Mouse (Mus musculus) urinary bladder, postnatal 25 days (tissue): ENCODE measurements around the gene Kcnk10.
"Not testable (repeated sequence)": the region's sequence is repeated elsewhere in the genome, so short reads cannot be mapped to it uniquely, and the experiment has no call there.

Source experiments
- DNase-seq: peaks from one replicate; pipeline ENCODE4 v3.0.0; 2022; ENCODE audit warnings: low spot score

Gene Kcnk10

DNA sequence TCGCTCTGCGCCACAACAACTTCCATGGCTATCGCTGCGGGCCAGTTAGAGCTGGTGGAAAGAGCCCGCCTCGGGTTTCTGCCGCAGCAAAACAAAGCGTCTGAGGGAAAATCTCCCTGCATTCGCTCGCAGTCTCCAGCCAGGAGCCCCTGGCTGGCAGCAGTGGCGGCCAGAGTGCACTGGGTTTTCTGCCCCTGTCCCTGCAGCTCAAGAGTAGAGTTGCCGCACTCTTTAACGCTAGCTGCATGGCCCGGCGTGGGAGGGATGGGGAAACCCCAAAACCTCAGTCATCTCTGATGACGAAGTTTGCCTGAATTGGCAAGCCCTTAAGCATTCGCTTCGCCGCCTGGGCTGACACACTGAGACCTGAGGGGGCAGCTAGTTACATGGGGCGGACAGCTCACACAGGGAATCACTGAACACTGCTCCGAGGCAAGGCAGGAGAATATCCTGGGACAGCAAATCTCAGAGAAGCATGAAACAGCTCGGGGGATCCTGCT is at the start of gene Kcnk10:
Gene Kcnk10, minus strand, starts transcription at position 450 of the 500 bp plus-strand sequence.
- DNase-seq: no peak

DNA sequence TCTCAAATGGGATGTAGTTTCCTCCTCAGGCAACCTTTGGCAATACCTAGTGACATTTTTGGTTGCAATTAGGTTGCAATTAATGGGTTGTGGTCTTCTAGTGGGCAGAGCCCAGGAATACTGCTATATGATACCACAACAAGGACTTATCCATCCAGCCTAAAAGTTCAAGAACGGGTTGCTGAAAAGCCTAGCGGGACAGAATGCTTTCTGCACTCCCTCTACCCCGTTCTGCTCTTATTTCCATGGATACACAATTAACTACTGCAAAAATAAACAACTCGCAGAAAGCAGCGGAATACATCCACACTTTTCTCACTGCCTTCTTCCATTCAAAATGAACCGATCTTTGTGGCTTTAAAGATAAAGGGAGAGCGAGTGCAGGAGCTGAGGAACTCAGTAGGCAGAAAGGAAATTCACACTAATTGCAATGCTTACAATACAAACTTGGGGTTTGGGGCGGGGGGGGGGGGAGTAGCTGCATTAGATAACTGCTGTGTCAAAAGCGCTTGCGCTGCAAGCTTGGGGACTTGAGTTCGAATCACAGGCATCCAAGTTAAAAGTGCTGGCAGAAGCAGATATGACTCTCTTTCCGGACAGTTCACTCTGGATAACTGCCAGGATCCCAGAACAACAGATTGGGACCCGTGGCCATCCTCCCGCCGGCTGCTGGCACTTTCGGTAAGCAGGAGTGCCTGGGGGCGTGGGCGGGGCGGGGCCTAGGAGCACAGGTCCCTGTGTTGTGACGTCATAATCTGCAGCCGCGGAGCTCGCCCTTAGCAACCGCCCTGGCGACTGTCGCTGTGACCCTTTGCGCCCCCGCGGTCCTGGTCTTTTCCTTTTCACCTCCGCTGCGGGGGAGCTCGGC is 49.5 kb upstream of the Kcnk10 start, which contains the start of gene Spata7:
Gene Spata7, plus strand, starts transcription at position 766 of the 868 bp plus-strand sequence.
- DNase-seq: peak; percentile 66

DNA sequence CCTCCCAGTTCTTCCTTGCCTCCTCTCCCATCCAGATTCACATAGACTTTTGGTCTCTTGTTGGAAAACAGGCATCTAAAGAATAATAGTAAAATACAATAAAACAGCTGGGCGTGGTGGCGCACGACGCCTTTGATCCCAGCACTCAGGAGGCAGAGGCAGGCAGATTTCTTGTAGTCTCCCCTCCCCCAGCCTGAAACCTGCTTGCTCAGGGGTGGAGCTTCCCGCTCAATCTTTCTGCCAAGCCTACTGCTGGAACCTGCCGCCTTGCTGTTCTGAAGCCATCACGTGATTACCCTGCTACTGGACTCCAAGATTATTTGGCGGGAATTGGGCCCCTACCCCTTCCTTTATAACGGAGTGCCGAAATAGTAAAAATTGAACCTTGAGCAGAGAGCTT is 45.2 kb upstream of the Kcnk10 start:
- not testable (repeated sequence) for DNase-seq

DNA sequence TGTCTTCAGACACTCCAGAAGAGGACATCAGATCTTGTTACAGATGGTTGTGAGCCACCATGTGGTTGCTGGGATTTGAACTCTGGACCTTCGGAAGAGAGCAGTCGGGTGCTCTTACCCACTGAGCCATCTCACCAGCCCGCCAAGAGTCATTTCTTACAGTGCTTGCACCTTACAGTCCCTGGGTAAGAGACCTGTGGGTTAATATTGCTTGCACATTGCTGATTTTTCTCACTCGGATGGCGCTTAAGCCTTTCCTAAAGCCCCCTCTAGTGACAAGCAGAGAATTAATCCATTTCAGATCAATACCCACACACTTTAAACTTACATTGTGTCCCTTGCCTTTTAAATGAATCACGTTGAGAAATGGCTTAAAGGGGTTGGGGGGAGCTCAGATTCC is 42.8 kb upstream of the Kcnk10 start:
- DNase-seq: not testable (repeated sequence)

DNA sequence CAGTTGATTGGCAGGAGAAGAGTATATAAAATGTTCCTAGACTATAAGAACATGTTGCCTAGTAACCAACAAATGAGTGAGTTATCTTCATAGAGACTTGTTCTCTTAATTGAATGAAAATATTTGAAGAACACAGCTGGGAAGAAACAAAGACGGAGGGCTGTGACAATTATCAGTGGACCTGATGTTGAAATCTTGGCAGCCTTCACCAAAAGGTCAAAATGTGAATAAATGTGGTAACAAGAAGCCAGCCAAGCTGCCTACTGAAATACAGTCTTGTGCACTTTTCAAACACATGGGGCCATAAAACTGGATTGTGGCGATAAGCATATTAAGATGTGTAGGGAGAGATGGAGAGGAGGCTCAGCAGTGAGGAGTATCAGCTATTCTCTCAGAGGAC is 41.4 kb upstream of the Kcnk10 start:
- DNase-seq: no peak

DNA sequence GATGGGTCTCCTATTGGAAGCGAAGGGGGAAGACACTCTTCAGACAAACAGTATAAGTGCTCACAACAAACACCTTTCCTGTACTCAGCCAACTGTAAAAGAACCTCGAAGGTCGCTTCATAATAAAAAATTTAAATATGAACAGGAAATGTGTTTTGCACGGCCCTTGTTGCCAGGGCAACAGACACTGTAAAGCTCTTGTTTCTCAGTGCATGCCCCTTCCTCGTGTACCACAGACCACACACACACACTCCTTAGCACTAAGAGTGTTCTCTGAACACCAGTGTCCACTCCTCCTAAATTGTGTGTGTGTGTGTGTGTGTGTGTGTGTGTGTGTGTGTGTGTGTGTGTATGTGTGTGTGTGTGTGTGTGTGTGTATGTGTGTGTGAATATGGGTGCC is 37.6 kb upstream of the Kcnk10 start:
- no peak for DNase-seq

DNA sequence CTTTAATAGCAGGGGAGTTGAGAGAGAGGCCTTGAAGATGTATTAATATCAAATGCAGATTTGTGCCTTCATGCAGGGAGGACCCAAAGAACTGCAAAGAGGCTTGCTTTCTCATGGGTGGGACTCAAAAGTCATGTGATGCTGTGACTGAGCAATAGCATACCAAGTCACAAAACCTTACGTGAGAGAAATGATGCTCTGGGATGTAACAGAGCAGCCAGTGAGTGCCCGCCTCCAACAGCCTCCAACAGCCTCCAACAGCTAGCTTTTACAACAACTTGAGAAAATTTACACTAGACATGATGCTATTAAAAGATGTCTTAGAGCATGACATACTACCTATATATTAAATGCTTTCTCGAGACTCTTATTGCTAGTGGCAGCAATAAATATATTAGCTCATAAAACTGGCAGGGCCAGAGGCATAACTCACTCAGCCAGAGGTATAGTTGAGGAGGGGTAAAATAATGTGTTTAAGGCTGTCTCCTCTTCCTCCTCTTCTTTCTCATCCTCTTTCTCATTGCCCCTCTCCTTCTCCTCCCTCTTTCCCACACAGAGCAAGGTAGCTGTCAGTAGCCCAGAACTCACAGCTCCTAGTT is 36.9 kb upstream of the Kcnk10 start:
- no peak for DNase-seq

DNA sequence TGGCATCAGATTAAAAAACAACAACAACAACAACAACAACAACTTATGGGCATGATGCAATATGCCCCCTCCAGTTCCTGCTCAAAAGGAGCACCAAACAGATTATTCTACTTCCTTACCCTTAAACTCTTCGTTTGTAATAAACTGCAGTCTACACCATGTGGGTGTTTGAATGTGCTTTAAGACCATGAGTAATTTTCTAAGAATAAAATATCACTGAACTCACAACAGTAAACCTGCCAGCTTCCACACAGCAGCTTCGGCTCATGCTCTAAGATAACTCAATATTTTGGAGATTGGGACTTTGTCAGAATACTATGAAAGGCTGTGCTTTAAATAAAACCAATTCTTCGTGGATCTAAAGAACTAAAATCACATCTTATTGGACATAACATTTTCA is 32.2 kb upstream of the Kcnk10 start:
- DNase-seq: no peak

DNA sequence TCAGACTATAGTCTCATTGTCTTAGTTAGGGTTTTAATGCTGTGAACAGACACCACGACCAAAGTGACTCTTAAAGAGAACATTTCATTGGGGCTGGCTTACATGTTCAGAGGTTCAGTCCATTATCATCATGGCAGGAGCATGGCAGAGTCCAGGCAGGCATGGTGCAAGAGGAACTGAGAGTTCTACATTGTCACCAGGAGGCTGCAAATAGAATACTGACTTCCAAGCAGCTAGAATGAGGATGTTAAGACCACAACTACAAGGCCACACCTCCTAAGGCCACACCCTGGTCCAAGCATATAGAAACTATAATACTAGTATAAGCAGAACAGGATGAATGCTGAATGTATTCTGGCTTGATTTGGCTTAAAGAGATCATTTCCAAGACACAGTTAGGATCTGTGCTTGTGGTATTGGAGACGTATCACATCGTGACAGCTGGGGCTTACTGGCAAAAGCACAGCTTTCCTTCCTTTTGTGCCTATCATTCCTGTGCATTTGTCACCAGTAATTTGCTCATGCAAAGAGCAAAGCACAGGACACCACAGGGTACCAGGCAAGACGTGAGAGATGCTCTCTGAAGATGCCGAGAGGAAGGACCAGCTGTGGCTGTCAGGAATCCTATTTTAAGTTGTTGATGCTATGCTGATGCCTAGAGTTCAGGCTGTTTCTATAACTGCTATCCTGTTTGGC is 28.6 kb upstream of the Kcnk10 start:
- no peak for DNase-seq

DNA sequence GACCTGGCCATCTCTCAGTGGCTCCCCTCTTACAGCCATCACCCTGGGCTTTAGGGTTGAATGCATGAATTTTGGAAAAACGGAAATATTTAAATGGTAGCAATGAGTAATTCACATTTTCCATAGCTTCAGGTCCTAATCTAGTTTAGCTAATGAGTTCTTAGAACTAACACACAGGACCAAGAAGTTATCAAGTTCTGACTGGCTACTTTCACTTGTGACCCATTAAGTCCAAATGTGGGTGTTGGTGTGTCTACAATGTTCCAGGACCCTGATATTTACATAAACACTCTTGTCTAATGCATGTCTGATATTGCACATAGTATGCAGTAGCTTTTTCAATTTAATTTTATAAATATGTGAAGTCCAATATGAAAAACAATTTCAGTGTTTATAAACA is 27.2 kb upstream of the Kcnk10 start:
- no peak for DNase-seq

DNA sequence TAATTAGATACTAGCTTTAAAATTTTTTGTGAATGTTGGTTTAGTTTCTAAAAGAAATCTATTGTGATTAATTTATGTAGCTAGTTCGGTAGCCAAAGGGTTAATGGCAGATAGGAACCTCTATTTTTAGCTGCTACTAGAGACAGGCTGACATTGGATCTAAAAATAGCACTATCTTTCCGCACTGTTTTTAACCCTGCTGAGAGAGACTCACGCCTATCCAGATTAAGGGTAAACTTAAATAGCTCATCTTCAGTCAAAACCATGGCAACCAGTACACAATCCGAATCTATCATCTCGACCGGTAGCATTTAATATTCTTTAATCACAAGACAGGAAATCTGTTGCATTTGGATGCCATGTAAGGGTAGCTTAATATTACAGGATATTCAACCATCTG is 24.0 kb upstream of the Kcnk10 start:
- DNase-seq: no peak

DNA sequence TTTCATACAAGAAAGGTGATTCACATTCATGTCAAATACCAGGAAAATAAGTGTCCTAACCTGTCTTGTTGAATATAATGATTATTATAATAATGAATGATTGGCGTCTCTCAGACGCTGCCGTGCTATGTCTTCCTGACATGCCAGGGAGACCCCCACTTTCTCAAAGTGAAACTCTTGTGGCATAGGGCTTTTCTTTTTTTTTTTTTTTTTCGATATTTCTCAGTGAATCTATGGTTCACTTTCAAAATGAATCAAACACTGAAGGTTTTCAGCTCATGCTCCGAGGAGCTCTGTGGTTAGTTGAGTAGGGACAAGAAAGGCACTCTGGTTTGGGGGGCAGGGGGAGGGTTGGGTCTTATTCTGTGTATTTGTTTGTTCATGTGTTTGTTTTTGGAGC is 22.8 kb upstream of the Kcnk10 start:
- DNase-seq: no peak

DNA sequence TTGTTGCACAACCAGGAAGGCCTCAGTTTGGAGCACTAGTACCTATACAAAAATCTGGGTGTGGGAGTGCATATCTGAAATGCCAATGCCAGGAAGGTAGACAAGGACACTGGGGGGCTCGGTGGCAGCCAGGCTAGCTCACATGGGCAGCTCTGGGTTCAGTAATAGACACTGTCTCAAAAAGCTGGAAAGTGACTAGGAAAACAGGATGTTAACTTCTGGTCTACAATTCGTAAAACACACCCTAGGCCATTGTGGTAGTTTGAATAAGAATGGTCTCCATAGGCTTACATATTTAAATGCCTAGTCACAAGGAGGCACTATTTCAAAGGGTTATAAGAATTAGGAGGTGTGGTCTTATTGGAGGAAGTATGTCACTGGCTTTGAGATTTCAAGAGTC is 12.9 kb upstream of the Kcnk10 start:
- no peak for DNase-seq

DNA sequence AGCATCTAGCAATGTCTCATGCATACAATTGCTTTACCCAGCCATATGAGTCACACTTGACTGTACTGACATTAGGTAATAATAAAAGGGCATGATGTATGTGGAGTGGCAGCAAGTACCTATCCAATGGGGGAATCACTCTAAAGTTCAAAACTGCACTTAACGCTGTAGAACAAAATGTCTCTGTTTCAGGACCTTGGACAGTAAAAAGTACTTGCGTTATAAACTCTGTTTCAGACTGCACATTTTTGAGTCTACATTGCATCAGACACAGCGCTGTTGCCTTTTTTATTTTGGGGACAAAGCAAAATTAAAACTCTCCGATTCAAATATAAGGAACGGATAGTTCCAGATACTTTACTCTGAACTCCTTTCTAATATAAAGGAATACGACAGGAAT is 10.5 kb upstream of the Kcnk10 start:
- no peak for DNase-seq

DNA sequence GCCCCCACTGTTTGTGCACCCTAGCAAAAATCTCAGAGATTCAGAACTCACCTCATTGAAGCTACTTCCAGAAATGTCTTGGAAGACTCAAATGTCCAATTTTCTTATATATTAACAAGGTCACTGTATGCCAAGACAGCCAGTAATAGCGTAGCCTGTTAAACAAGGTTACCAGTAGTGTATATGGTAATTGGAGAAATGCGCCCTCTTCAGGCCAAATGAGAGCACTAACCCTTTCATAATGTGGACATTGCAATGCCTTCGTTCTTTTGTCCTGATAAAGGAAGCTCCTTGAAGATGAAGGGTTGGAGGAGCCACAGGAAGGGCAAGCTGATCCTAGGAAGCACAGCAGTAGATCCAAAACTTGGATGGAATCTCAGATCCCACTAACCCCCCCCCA is 7.2 kb upstream of the Kcnk10 start:
- DNase-seq: no peak

DNA sequence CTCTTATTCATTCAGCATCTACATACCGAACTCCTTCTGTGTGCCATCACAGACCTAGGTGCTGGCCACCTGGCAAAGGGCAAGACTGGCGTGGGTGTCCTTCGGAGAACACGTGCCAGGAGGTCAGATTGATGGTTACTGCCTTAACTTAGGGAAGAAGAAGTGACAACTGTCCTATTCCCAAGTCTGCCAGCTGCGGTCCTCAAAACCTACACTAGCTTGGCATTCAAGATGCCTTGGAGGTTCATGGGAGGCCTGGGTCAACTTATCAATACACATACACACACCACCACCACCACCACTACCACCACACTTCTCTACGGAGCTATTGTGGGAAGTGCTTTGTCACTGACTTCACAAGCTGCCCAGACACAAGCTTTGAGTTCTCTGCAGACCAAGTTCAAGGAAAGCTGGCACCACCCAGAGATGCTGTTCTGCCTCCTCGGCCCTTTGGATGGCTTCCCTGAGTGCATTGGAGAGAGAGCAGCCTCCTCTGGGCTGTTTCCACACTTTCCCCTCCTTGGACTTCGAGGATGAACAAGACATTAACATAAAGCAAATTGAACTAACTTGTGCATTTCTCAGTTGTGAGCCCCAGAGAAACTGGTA is 2.1 kb downstream of the Kcnk10 start:
- DNase-seq: no peak

DNA sequence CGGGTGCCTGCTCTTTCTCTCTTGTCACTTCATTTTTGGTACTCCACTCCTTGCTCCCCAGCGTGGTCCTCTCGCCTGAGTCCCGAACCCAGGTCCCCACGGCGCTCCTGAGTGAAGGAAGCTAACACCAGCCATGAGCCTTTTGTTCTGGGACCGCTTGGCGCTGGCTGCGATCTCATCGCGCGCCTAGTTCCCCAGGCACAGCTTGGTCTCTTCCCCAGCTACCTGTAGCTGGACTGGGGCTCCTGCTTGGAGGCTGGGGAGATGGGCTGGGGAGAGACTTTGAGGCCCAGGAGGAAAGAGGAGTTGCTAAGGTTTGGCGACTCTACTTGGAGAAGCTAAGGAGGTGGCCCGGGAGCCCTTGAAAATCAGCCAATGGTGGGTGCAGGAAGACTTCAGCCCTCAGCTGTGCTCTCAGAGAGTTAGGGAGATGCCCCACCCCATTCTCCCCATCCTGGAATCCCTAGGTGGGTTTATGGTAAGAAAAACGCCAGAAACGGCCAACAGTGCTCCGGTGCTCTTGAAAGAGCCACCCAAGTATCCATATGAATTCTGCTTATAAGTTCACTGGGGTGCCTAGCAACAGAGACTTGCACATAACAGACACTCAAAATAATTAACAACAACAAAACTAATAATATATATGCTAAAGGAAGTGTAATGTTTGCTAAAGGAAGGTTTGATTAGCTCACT is 2.8 kb downstream of the Kcnk10 start:
- DNase-seq: no peak

DNA sequence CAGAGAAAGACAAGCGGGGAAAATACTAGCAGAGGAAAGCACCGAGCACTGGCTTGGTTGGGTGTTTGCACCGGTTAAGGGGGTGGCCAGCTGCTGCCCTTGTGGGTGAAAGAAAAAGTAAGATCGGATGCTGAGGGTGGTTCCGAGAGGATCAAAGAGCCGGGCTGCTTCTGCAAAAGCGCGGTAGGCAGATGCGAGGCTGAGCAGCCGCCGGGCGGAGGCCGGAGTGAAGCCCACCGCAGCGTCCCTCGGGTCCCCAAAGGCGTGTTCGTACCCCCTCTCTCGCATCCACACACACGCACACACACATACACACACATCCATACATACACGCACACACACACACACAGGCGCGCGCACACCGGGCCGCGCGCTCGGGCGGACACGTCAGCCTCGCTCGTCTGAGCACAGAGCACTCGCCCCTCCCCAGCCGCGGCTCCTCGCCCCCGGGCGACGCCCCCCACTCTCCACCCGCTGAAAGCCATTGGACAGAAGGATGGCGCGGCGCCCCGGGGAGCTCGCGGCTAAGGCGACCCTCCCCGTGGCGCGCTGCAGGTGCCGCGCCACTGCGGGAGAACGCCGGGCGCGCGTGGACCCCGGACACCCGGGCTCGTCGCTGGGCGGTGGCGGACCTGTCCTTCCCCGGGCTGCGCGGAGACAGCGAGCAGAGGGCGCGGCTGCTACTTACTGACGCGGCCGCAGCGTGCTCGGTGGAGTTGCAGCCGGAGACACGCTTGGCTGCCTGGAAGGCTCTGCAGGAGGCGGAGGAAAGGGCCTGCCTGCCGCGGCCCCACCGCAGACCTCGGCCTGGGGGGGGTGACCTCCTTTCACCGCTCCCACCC is 3.5 kb downstream of the Kcnk10 start:
- DNase-seq: no peak

DNA sequence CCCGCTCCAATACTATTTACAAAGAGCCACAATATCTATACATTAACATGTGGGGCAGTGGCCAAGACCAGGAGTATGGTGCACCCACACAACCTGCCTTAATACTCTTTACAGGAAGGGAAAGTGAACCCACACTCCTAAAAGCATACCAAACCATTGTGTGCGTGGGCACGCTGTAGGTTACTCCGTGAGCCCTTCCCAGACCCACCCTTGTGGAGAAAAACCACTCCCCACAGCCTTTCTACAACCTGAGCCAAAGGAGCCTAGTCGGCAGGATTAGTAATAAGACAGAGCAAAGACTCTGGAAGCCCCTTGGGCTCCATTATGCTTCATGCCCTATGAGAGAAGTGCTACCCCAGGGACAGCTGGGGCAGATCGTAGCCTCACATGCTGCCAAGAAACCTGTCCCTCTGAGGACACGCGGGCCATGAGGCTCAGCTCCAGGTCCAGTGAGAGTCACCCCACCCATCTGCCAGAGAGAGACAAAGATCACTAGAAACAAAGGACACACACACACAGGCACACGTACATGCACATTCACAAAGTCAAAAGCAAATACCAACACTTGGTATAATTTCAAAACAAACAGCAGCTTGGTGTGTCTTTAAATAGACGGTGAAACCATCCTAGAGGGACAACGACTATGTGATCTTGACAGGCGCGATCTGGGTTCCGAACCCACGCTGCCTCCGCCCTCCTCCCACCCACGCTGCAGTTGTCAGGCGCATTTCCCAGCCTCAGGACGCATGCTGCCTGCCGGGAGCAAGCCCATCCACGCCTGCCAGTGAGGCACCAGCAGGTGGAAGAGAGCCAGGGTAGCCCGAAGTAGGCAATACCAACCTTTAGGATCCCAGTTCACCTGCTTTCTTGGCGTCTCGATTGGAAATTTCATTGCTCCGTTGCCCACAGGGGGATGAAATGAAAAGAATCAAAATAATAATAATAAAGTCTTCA is 4.5 kb downstream of the Kcnk10 start:
- no peak for DNase-seq
